Mouse (Mus musculus) heart, embryonic 15.5 days (tissue): ENCODE results near the gene Rpl24. TPM values are rescaled to one million over a fixed set of nuclear protein-coding genes. Genes with fewer than 3 reads are reported as not detected.

Experiments
- ATAC-seq: fragments of 200-750 bp; cut with Nextera tagmentation; replicated peaks from 2 replicates; pipeline ENCODE4 v1.8.0; 2017; ENCODE audit warnings: low read depth, moderate TSS enrichment; ENCODE audit not compliant: insufficient number of reproducible peaks, insufficient read depth, low FRiP score
- H3K27ac ChIP-seq: fragments of 300-500 bp; sonication (generic); 2 replicates; pipeline ENCODE4 v1.5.1; 2015; ENCODE audit warnings: mild to moderate bottlenecking, inconsistent platforms
- H3K27me3 ChIP-seq: fragments of 300-500 bp; sonication (generic); 2 replicates; pipeline ENCODE4 v1.6.1; 2015; ENCODE audit warnings: inconsistent platforms
- H3K36me3 ChIP-seq: fragments of 300-500 bp; sonication (generic); 2 replicates; pipeline ENCODE4 v1.6.1; 2015; ENCODE audit warnings: mild to moderate bottlenecking, inconsistent platforms
- H3K4me1 ChIP-seq: fragments of 300-500 bp; sonication (generic); replicated peaks from 2 replicates; pipeline ENCODE4 v1.6.1; 2015; ENCODE audit warnings: inconsistent platforms
- H3K4me2 ChIP-seq: fragments of 300-500 bp; sonication (generic); 2 replicates; pipeline ENCODE4 v1.6.1; 2015; ENCODE audit warnings: inconsistent platforms, mild to moderate bottlenecking, moderate library complexity
- H3K4me3 ChIP-seq: fragments of 300-500 bp; sonication (generic); 2 replicates; pipeline ENCODE4 v1.5.1; 2015; ENCODE audit warnings: mild to moderate bottlenecking, inconsistent platforms
- H3K9ac ChIP-seq: fragments of 300-500 bp; sonication (generic); 2 replicates; pipeline ENCODE4 v1.6.1; 2015; ENCODE audit warnings: mild to moderate bottlenecking, inconsistent platforms
- H3K9me3 ChIP-seq: fragments of 300-500 bp; sonication (generic); replicated peaks from 2 replicates; pipeline ENCODE4 v1.6.1; 2016; ENCODE audit warnings: inconsistent platforms
- WGBS: fragments of 180-500 bp; shearing (Covaris S2); methylation state at CpG from one replicate; pipeline ENCODE4 v1.1.7; 2015; ENCODE audit warnings: mixed read lengths; 5-methylcytosine and 5-hydroxymethylcytosine counted together
- polyA plus RNA-seq: library from polyadenylated mRNA; unstranded; fragments of >200 nt; fragmentation: Nextera tagmentation; extraction: Ambion mirVana; gene quantifications from 2 replicates; pipeline ENCODE4 v1.2.1, GENCODE M21; 2015

Rpl24 gene
- polyA plus RNA-seq, 1 experiment from 2014 or later: 545 TPM

- Histone ChIP-seq H3K4me1 (peaks cover 32% of the 10 kb centered on the region), H3K9ac (no peak overlapping the region), H3K36me3 (peaks cover 37% of the 10 kb centered on the region), H3K4me2 (no peak overlapping the region), H3K27me3 (no peaks in the 10 kb centered on the region), H3K27ac (no peak overlapping the region), H3K9me3 (no peaks in the 10 kb centered on the region), H3K4me3 (no peak overlapping the region)
- no peak for ATAC-seq
- WGBS: 74% methylated on average over 6 of the region's 6 CpGs
Measured at GRCm38 (mm10) chr16:55971735-55972615, 5.9 kb downstream of the Rpl24 start.

- peaks cover 34% of the 10 kb centered on the region for H3K36me3 ChIP-seq
- H3K27ac ChIP-seq: peak overlapping the region; percentile 74
- ATAC-seq: no peak
- peak overlapping the region; percentile 100 for H3K4me3 ChIP-seq
- 54% methylated on average over 10 of the region's 10 CpGs for WGBS
- peaks cover 28% of the 10 kb centered on the region for H3K4me1 ChIP-seq
- no peaks in the 10 kb centered on the region for H3K27me3 ChIP-seq
- no peaks in the 10 kb centered on the region for H3K9me3 ChIP-seq
- H3K9ac ChIP-seq: peak overlapping the region; percentile 35
- H3K4me2 ChIP-seq: peak overlapping the region; percentile 83
Measured at GRCm38 (mm10) chr16:55972626-55973201, 6.6 kb downstream of the Rpl24 start.

GRCm38 (mm10) chr16:55973431-55974255, 7.6 kb downstream of the Rpl24 start, which contains the start of gene Zbtb11:
Gene Zbtb11 (plus strand): TSS chr16:55973883.
- peaks cover 23% of the 10 kb centered on the region for H3K4me1 ChIP-seq
- H3K9ac ChIP-seq: peak within 1 kb of the TSS; percentile 97
- H3K4me3 ChIP-seq: peak within 1 kb of the TSS; percentile 100
- H3K36me3 ChIP-seq: peaks cover 32% of the 10 kb centered on the region
- WGBS: under 1% methylated on average over 79 of the region's 86 CpGs
- peak within 1 kb of the TSS; percentile 83 for H3K4me2 ChIP-seq
- no peaks in the 10 kb centered on the region for H3K27me3 ChIP-seq
- H3K9me3 ChIP-seq: no peaks in the 10 kb centered on the region
- H3K27ac ChIP-seq: peak within 1 kb of the TSS; percentile 88
- ATAC-seq: peak; percentile 97

GRCm38 (mm10) chr16:55974256-55974902, 8.3 kb downstream of the Rpl24 start:
- Histone ChIP-seq H3K4me2 (peak overlapping the region; percentile 83), H3K4me3 (peak overlapping the region; percentile 100), H3K4me1 (peaks cover 20% of the 10 kb centered on the region), H3K36me3 (peaks cover 26% of the 10 kb centered on the region), H3K27ac (peak overlapping the region; percentile 88), H3K9me3 (no peaks in the 10 kb centered on the region), H3K9ac (peak overlapping the region; percentile 97), H3K27me3 (no peaks in the 10 kb centered on the region)
- peak; percentile 90 for ATAC-seq
- 1% methylated on average over 55 of the region's 55 CpGs for WGBS

GRCm38 (mm10) chr16:55974903-55975285, 8.8 kb downstream of the Rpl24 start:
- H3K4me2 ChIP-seq: peak overlapping the region; percentile 83
- H3K36me3 ChIP-seq: peaks cover 21% of the 10 kb centered on the region
- H3K9ac ChIP-seq: peak overlapping the region; percentile 97
- 7% methylated on average over 14 of the region's 14 CpGs for WGBS
- peaks cover 18% of the 10 kb centered on the region for H3K4me1 ChIP-seq
- no peaks in the 10 kb centered on the region for H3K9me3 ChIP-seq
- H3K27ac ChIP-seq: peak overlapping the region; percentile 88
- ATAC-seq: no peak
- H3K27me3 ChIP-seq: no peaks in the 10 kb centered on the region
- peak overlapping the region; percentile 100 for H3K4me3 ChIP-seq

GRCm38 (mm10) chr16:55986001-55986400, 19.9 kb downstream of the Rpl24 start:
- Histone ChIP-seq H3K9me3 (no peaks in the 10 kb centered on the region), H3K9ac (no peak overlapping the region), H3K4me3 (no peak overlapping the region), H3K27me3 (no peaks in the 10 kb centered on the region), H3K4me1 (no peaks in the 10 kb centered on the region), H3K4me2 (no peak overlapping the region), H3K27ac (no peak overlapping the region), H3K36me3 (peaks cover 30% of the 10 kb centered on the region)
- 87% methylated on average over 3 of the region's 3 CpGs for whole genome bisulfite sequencing
- no peak for ATAC-seq

GRCm38 (mm10) chr16:55990311-55990710, 24.2 kb downstream of the Rpl24 start:
- Histone ChIP-seq H3K36me3 (peaks cover 42% of the 10 kb centered on the region), H3K27ac (no peak overlapping the region), H3K27me3 (no peaks in the 10 kb centered on the region), H3K4me1 (no peaks in the 10 kb centered on the region), H3K4me2 (no peak overlapping the region), H3K9ac (no peak overlapping the region), H3K9me3 (no peaks in the 10 kb centered on the region), H3K4me3 (no peak overlapping the region)
- no peak for ATAC-seq
- 89% methylated on average over 4 of the region's 4 CpGs for WGBS

GRCm38 (mm10) chr16:55994235-55994634, 28.2 kb downstream of the Rpl24 start:
- Histone ChIP-seq H3K4me3 (no peak overlapping the region), H3K36me3 (peaks cover 42% of the 10 kb centered on the region), H3K9ac (no peak overlapping the region), H3K27ac (no peak overlapping the region), H3K4me2 (no peak overlapping the region), H3K4me1 (no peaks in the 10 kb centered on the region), H3K9me3 (no peaks in the 10 kb centered on the region), H3K27me3 (no peaks in the 10 kb centered on the region)
- WGBS: 90% methylated on average over 2 of the region's 2 CpGs
- ATAC-seq: no peak

- Histone ChIP-seq H3K4me2 (no peak overlapping the region), H3K4me3 (no peak overlapping the region), H3K4me1 (no peaks in the 10 kb centered on the region), H3K9ac (no peak overlapping the region), H3K36me3 (peaks cover 48% of the 10 kb centered on the region), H3K27me3 (no peaks in the 10 kb centered on the region), H3K9me3 (no peaks in the 10 kb centered on the region), H3K27ac (no peak overlapping the region)
- 83% methylated on average over 11 of the region's 11 CpGs for WGBS
- ATAC-seq: no peak
Measured at GRCm38 (mm10) chr16:56006798-56007197, 40.7 kb downstream of the Rpl24 start.

- Histone ChIP-seq H3K9me3 (no peaks in the 10 kb centered on the region), H3K9ac (no peak overlapping the region), H3K27ac (no peak overlapping the region), H3K4me1 (no peaks in the 10 kb centered on the region), H3K27me3 (no peaks in the 10 kb centered on the region), H3K4me3 (no peak overlapping the region), H3K4me2 (no peak overlapping the region), H3K36me3 (peaks cover 41% of the 10 kb centered on the region)
- no peak for ATAC-seq
- 94% methylated on average over 1 of the region's 1 CpGs for WGBS
Measured at GRCm38 (mm10) chr16:56008862-56009261, 42.8 kb downstream of the Rpl24 start.
